Mouse (Mus musculus) hindbrain, embryonic 14.5 days (tissue): ENCODE results near the gene Dmpk. TPM values are rescaled to one million over a fixed set of nuclear protein-coding genes. Genes with fewer than 3 reads are reported as not detected.
A peak's percentile ranks its signal among the peaks of the same experiment; 100 is the strongest.

Experiments used
- ATAC-seq: fragments of 200-750 bp; cut with Nextera tagmentation; 2 replicates; pipeline ENCODE4 v1.8.0; 2017; ENCODE audit warnings: moderate number of reproducible peaks, mild to moderate bottlenecking, moderate TSS enrichment, moderate library complexity; ENCODE audit not compliant: low FRiP score
- DNase-seq: peaks from one replicate; pipeline ENCODE4 v3.0.0-alpha.2; 2015; ENCODE audit warnings: low spot score
- H3K27ac ChIP-seq: fragments of 300-500 bp; sonication (generic); 2 replicates; pipeline ENCODE4 v1.5.1; 2014; ENCODE audit warnings: mild to moderate bottlenecking, moderate library complexity
- H3K27me3 ChIP-seq: fragments of 300-500 bp; sonication (generic); 2 replicates; pipeline ENCODE4 v1.6.1; 2014; ENCODE audit warnings: mild to moderate bottlenecking, low read length, mixed read lengths; ENCODE audit not compliant: control insufficient read depth, insufficient read depth
- H3K36me3 ChIP-seq: fragments of 300-500 bp; sonication (generic); replicated peaks from 2 replicates; pipeline ENCODE4 v1.6.1; 2014; ENCODE audit not compliant: control insufficient read depth, insufficient read depth
- H3K4me1 ChIP-seq: fragments of 300-500 bp; sonication (generic); replicated peaks from 2 replicates; pipeline ENCODE4 v1.6.1; 2014; ENCODE audit warnings: antibody characterized with exemption, low read length, mixed read lengths; ENCODE audit not compliant: control insufficient read depth, insufficient read depth
- H3K4me2 ChIP-seq: fragments of 300-500 bp; sonication (generic); replicated peaks from 2 replicates; pipeline ENCODE4 v1.6.1; 2014; ENCODE audit warnings: mild to moderate bottlenecking, moderate library complexity
- H3K4me3 ChIP-seq: fragments of 300-500 bp; sonication (generic); replicated peaks from 2 replicates; pipeline ENCODE4 v1.5.1; 2014; ENCODE audit warnings: mild to moderate bottlenecking, low read length
- H3K9ac ChIP-seq: fragments of 300-500 bp; sonication (generic); 2 replicates; pipeline ENCODE4 v1.6.1; 2014
- H3K9me3 ChIP-seq: fragments of 300-500 bp; sonication (generic); 2 replicates; pipeline ENCODE4 v1.6.1; 2016; ENCODE audit warnings: low read length; ENCODE audit not compliant: control insufficient read depth
- WGBS: fragments of 180-500 bp; shearing (Covaris S2); extraction: QIAGEN DNeasy Blood & Tissue Kit; methylation state at CpG from one replicate; pipeline ENCODE4 v1.1.7; 2014; 5-methylcytosine and 5-hydroxymethylcytosine counted together
- polyA plus RNA-seq: library from polyadenylated mRNA; unstranded; fragments of >200 nt; fragmentation: Nextera tagmentation; extraction: Ambion mirVana; gene quantifications from 2 replicates; pipeline ENCODE4 v1.2.1, GENCODE M21; 2014

The Dmpk gene
- polyA plus RNA-seq, 1 experiment from 2014 or later = 8.9 TPM

DNA sequence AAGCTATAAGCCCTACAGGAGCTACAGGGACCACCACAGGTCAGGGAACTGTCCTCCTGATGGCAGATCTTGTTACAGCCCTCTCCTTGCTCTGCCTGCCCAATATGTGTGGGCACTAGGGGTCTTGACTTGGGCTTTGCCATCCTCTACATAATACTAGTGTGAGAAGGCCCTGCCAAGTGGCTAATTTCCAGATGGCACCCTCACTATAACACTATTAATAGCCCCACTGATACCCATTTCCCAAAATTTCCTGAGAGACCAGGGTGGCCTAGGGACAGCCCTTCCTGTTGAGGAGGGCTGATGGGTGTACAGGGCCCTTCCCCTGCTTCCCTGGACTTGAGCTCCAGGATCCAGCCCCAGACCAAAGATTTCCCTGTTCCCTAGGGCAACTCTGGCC is 14.2 kb downstream of the Dmpk start:
- Histone ChIP-seq H3K4me3 (no peak overlapping the region), H3K27ac (no peak overlapping the region), H3K9me3 (no peaks in the 10 kb centered on the region), H3K27me3 (peaks cover 13% of the 10 kb centered on the region; the same call in 1 of the 2 replicates), H3K4me1 (peaks cover 20% of the 10 kb centered on the region; the same call in 1 of the 2 replicates), H3K9ac (no peak overlapping the region), H3K36me3 (no peaks in the 10 kb centered on the region), H3K4me2 (no peak overlapping the region)
- DNase-seq (no peak), ATAC-seq (no peak)

DNA sequence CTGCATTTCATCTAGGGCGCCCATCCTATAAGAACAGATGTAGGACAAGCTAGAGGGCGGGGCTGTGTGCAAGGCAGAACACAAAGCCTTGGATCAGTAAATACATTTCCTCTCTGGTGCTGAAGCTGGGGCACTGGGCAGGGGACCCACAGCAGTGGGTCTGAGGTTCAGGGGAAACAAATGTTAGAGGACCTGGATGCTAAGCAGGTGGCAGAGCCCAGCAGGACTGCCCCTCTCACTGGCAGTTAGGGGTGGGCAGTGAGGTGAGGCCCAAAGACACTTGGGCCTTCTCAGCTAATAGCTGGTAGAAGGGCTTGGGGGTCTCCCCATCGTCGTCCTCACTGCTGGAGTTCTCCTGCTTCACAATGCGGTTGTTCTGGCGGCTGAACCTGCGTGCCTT is 15.2 kb downstream of the Dmpk start:
- DNase-seq (no peak), ATAC-seq (no peak)
- no peak overlapping the region for H3K27ac ChIP-seq
- peaks cover 13% of the 10 kb centered on the region; the same call in 1 of the 2 replicates for H3K27me3 ChIP-seq
- H3K9ac ChIP-seq = no peak overlapping the region
- H3K36me3 ChIP-seq = no peaks in the 10 kb centered on the region
- H3K4me1 ChIP-seq = peaks cover 12% of the 10 kb centered on the region; the same call in 1 of the 2 replicates
- no peak overlapping the region for H3K4me3 ChIP-seq
- no peak overlapping the region for H3K4me2 ChIP-seq
- WGBS = 54% methylated on average over 7 of the region's 7 CpGs
- no peaks in the 10 kb centered on the region for H3K9me3 ChIP-seq

DNA sequence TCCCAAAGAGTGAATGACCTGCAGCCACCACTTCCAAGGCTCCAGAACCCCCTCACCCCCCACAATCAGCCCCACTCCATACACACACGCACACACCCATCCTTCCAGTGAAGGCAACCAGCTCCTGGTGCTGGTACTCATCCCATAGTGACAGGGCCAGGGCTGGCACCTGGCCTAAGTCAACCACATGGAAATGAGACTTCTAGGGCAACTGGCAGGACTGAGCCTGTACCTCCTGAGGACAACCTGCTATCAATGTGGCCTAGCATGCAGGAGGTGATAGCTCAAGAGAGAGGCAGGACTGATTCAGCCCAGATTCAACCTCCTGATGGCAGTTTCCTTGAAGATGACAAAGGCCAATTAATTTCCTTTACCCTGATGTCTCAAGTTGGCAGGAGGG is 16.6 kb downstream of the Dmpk start:
- peaks cover 11% of the 10 kb centered on the region; the same call in 1 of the 2 replicates for H3K4me1 ChIP-seq
- no peak overlapping the region for H3K4me3 ChIP-seq
- WGBS = 94% methylated on average over 1 of the region's 1 CpGs
- no peaks in the 10 kb centered on the region for H3K9me3 ChIP-seq
- H3K4me2 ChIP-seq = no peak overlapping the region
- ATAC-seq (no peak), DNase-seq (no peak)
- H3K27me3 ChIP-seq = peaks cover 3% of the 10 kb centered on the region; the same call in 1 of the 2 replicates
- H3K9ac ChIP-seq = no peak overlapping the region
- H3K36me3 ChIP-seq = no peaks in the 10 kb centered on the region
- H3K27ac ChIP-seq = no peak overlapping the region

DNA sequence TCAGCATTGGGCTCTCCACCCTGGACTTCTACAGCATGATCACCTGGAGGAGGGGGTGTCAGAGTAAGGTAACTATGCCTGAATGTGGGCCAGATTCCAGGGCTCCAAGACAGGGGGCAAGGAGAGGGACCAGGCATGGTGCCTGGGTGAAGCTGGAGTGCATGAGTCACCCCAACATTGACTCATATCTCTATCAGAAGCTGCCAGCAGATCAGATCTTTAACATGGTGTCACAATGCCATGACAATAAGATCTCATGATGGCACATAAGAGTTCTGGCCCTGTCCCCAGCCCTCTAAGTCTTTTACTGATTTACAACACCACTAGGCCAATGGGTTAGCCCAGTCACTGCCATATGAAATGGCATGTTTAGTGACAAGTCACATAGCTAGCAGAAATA is 20.1 kb downstream of the Dmpk start:
- H3K4me2 ChIP-seq = no peak overlapping the region
- no peak overlapping the region for H3K9ac ChIP-seq
- ATAC-seq = no peak
- H3K4me1 ChIP-seq = no peaks in the 10 kb centered on the region
- no peak for DNase-seq
- no peaks in the 10 kb centered on the region for H3K9me3 ChIP-seq
- H3K36me3 ChIP-seq = no peaks in the 10 kb centered on the region
- H3K27ac ChIP-seq = no peak overlapping the region
- H3K4me3 ChIP-seq = no peak overlapping the region
- H3K27me3 ChIP-seq = no peaks in the 10 kb centered on the region

DNA sequence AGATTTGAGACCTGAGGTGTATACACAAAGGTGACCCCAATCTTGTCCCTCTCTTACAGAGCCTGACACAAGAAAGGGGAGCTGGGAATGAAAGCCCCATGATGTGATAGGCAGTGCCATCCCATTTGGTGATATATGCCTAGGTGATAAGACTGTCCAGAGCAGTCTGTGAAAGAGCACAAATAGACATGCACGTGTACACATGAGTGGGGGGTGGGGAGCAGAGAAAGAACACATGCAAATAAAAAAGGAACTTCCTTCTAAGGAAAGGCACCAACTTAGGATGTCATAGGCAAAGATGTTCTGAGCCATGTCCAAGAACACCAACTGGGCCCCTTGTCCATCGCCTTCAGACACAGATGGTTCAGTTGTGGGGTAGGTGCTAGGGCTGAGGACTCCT is 20.8 kb downstream of the Dmpk start:
- Histone ChIP-seq H3K27me3 (no peaks in the 10 kb centered on the region), H3K4me1 (no peaks in the 10 kb centered on the region), H3K4me2 (no peak overlapping the region), H3K36me3 (no peaks in the 10 kb centered on the region), H3K9ac (no peak overlapping the region), H3K9me3 (no peaks in the 10 kb centered on the region), H3K4me3 (no peak overlapping the region), H3K27ac (no peak overlapping the region)
- ATAC-seq (no peak), DNase-seq (no peak)
- 83% methylated on average over 2 of the region's 2 CpGs for WGBS

DNA sequence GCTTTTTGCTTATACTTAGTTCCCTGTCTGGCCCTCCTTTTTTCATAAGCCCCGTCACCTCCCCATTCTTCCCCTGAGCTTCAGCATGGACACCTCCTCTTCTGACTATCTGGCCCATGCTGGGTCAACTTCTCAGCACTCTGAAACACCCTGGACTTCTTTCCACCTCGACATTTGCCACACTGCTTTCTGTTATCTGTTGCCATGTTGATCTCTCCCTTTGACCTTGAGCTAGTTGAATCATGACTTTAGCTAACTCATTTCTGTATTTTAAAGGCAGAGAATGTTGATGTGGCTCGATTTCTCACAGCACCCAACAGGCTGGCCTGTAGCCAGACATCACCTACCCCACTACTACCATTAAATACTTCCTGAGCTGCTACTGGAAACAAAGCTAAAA is 23.8 kb downstream of the Dmpk start:
- no peak overlapping the region for H3K9ac ChIP-seq
- DNase-seq = no peak
- no peak overlapping the region for H3K4me2 ChIP-seq
- H3K36me3 ChIP-seq = no peaks in the 10 kb centered on the region
- no peaks in the 10 kb centered on the region for H3K9me3 ChIP-seq
- H3K27ac ChIP-seq = no peak overlapping the region
- 51% methylated on average over 3 of the region's 3 CpGs for WGBS
- no peaks in the 10 kb centered on the region for H3K27me3 ChIP-seq
- ATAC-seq = no peak
- no peaks in the 10 kb centered on the region for H3K4me1 ChIP-seq
- no peak overlapping the region for H3K4me3 ChIP-seq

DNA sequence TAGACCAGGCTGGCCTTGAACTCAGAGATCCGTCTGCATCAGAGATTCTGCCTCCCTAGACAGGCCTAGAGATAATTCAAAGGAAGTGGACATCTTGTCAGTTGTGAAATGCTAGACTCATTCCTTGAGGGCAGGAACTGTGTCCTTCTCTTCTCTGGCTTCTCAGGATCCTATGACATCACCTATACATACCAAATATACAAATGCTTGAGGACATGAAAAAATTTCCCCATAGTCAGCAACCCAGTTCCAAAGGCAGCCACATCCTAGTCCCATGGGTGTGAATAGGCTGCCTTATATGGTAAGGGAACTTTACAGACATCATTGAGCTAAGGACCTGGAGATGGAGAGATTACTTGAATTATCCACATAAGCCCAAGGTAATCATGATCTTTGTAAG is 25.9 kb downstream of the Dmpk start:
- Histone ChIP-seq H3K27ac (no peak overlapping the region), H3K4me3 (no peak overlapping the region), H3K9ac (no peak overlapping the region), H3K4me1 (no peaks in the 10 kb centered on the region), H3K4me2 (no peak overlapping the region), H3K36me3 (no peaks in the 10 kb centered on the region), H3K27me3 (no peaks in the 10 kb centered on the region), H3K9me3 (no peaks in the 10 kb centered on the region)
- ATAC-seq (no peak), DNase-seq (no peak)
- WGBS = 81% methylated on average over 1 of the region's 1 CpGs

DNA sequence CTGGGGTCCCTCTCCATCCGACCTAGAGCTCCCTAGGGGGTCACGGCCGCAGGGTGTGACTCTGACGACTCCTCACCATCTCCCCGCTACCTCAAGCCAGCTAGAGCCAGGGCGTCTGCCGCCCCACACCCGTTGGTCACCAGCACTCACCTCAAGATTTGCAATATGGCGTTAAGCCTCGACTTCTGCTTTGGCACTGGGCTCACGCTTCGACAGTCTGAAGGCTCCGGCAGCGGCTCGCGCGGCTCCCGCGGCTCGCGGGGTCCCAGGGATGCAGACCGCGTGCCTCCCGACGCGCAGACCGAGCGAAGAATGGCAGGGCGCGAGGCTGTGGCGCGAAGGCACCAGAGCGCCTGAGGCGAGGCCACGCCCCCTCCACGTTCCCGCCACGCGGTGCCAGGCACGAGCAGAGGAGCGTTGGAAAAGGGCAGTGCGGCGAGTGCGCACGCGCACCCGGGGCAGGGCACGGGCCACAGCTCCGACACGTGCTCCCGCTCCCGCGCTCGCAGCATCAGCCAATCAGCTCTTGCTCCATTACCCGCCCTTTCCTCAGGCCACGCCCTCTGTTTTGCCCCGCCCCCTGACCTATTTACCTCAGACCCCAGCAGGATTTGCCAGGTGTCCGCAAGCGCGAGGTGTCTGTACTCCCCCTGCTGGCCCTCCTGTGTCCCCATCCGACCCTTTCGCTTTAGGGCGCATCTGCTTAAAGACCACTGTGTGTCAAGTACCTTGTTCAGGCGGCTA is 34.6 kb downstream of the Dmpk start, which contains the start of gene Gm4969:
Gene Gm4969 (minus strand): TSS at position 341 of the 744 bp plus-strand sequence.
- Histone ChIP-seq H3K4me1 (peaks cover 11% of the 10 kb centered on the region), H3K9me3 (0 out of 2 replicates have a peak, but pooled peaks cover 3% of the 10 kb centered on the region), H3K4me3 (peak within 1 kb of the TSS; percentile 27), H3K9ac (peak within 1 kb of the TSS; percentile 13; the same call in 1 of the 2 replicates), H3K4me2 (peak within 1 kb of the TSS; percentile 49), H3K27ac (no peak within 1 kb of the TSS), H3K36me3 (no peaks in the 10 kb centered on the region), H3K27me3 (no peaks in the 10 kb centered on the region)
- 20% methylated on average over 57 of the region's 64 CpGs for WGBS
- ATAC-seq (peak; percentile 61), DNase-seq (peak; percentile 70)

DNA sequence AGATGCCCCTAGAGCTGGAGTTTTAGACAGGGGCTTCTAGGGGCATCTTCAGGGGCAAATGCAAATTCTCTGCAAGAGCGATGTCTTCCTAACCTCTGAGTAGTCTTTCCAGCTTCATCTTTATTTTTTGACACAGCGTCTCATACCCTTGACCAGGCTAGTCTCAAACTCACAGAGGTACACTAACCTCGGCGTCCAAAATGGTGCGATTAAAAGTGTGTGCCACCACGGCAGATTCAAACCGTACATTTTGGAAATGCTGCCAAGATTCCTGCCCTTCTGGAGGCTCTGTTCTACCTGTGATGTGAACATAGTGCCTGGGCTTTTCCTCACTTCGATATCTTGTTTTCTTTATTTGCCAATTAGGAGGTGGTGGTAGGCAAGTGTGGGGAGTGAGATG is 35.4 kb downstream of the Dmpk start:
- no peak overlapping the region for H3K4me3 ChIP-seq
- H3K4me1 ChIP-seq = peaks cover 11% of the 10 kb centered on the region
- H3K4me2 ChIP-seq = peak overlapping the region; percentile 17
- 0 out of 2 replicates have a peak, but pooled peaks cover 3% of the 10 kb centered on the region for H3K9me3 ChIP-seq
- 92% methylated on average over 8 of the region's 8 CpGs for WGBS
- DNase-seq (no peak), ATAC-seq (peak; percentile 0; the same call in 1 of the 2 replicates)
- no peaks in the 10 kb centered on the region for H3K36me3 ChIP-seq
- H3K27me3 ChIP-seq = no peaks in the 10 kb centered on the region
- no peak overlapping the region for H3K27ac ChIP-seq
- no peak overlapping the region for H3K9ac ChIP-seq
